Mouse (Mus musculus) thymus, adult 2 months (tissue): ENCODE data around the gene Apex1.

Source experiments
- CTCF ChIP-seq: fragments of 200-500 bp; IDR thresholded peaks from 2 replicates; pipeline ENCODE4 v1.5.1; 2012; ENCODE audit warnings: mild to moderate bottlenecking, control low read depth, low read length, moderate library complexity, borderline replicate concordance; ENCODE audit not compliant: control insufficient read depth, poor library complexity, insufficient read depth; ENCODE audit errors: extremely low read depth
- POLR2A ChIP-seq: fragments of 200-500 bp; IDR thresholded peaks from 2 replicates; pipeline ENCODE4 v1.6.1; 2012; ENCODE audit warnings: mild to moderate bottlenecking, low read length, control low read depth, moderate library complexity; ENCODE audit not compliant: control insufficient read depth, poor library complexity, insufficient read depth; ENCODE audit errors: extremely low read depth

- TF ChIP-seq POLR2A (no peak), CTCF (no peak)
Observed at GRCm38 (mm10) chr14:50938940-50939339, 14.2 kb downstream of the Apex1 start.
